Mouse (Mus musculus): ENCODE results near the gene Ppie. TPM values are rescaled to one million over a fixed set of nuclear protein-coding genes. Genes with fewer than 3 reads are reported as not detected.

Gene Ppie
- total RNA-seq, 2 experiments from 2014 or later, result 19.3 to 24.4 TPM

DNA sequence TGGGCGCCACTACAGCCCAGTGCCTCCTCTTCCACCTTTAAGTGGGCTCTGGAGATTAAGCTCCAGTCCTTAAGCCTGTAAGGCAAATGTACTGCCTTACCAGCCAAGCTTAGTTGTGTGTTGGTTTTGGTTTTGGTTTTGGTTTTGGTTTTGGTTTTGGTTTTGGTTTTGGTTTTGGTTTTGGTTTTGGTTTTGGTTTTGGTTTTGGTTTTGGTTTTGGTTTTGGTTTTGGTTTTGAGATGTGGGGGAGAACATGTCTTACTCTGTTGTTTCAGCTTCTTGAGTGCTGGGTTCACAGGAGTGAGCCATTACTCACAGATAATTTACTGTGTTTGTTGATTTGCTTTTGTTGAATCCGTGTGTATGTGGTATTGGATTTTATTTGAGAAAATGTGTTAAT, 54.5 kb downstream of the Ppie start:
- Histone ChIP-seq H3K27ac (no peak overlapping the region), H3K4me3 (no peak overlapping the region)
- DNase-seq (ENCODE audit: extremely low spot score in 1 of 2, low spot score in 2 of 2), result no peak
- TF ChIP-seq CTCF (IDR thresholded peaks at IDR 0.05), result no peak
- intact Hi-C loops (cut with DNase I), result no loop called here

DNA sequence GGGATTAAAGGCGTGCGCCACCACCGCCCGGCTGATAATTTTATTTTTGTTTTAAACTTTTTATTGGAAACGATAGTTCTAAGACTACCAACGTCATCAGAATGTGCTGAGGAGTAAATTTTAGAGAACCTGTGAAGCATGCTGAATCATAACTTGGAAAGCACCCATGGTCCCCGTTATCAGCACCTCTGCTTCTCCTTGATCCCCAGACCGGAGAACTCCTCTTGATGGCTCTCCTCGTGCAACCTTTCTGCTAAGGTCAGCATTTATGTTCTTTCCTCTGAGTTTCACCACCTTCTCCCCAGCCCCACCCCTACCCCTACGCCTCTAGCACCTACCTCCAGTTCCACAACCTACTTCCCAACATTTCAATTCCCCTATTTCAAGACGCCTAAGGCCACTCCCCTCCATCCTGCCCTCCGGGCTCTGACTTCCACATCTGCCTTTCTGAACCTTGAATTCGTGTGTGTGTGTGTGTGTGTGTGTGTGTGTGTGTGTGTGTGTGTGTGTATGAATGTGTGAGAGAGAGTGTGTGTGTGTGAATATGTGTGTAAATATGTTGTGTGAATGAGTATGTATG, 56.3 kb downstream of the Ppie start:
- intact Hi-C loops (cut with DNase I), result loop anchor here (1.0 to 5.0 kb wide), 3 partner anchors 88 to 276 kb away; partner anchors contain the start of gene Mycl
- no peak for TF ChIP-seq CTCF (IDR thresholded peaks at IDR 0.05)
- Histone ChIP-seq H3K27ac (no peak overlapping the region), H3K4me3 (no peak overlapping the region)
- no peak for DNase-seq (ENCODE audit: extremely low spot score in 1 of 2, low spot score in 2 of 2)

DNA sequence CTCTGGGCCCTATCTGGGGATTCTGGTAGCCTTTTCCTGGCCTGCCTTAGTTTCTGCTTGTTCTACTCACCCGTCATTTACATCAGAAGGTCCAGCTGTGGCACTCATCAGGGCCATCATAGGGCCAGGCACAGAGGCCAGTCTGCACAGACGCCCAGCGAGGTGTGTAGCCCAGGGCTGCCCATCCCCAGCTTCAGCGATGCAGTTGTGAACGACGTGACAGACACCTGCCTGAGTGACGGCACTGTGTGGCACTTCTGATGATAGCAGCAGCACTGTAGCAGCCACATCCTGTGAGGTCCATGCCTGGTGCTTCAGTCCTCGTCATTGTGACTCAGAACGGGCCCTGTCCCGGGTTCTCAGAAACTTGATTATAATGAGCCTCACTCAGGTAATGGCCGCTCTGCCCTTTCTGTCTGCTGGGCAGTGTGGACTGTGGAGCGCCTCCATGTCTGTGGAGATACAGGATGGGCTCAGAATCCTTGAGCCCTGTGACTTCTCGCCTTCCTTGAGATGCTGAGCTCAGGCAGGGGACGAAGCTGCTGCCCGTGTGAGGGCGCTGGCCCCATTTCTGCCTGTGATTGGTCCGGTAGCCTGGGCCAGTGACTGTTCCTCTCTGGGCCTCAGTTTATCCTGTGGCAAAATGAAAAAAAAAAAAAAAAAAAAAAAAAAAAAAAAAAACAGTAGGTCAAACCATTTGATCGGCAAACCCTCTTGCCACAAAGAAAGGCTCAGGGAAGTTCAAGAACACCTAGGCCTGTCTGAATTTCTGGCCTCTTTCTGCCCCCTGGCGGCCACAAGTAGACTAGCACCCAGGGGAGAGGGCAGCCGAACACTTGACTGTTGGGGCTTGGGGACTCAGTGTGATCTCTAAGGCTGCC, 57.2 kb downstream of the Ppie start:
- peak; percentile 90 for TF ChIP-seq CTCF (IDR thresholded peaks at IDR 0.05)
- DNase-seq (ENCODE audit: extremely low spot score in 1 of 2, low spot score in 2 of 2), result peak; percentile 63 to 71
- no peak overlapping the region for H3K27ac ChIP-seq
- no peak overlapping the region for H3K4me3 ChIP-seq
- intact Hi-C loops (cut with DNase I), result loop anchor here (1.0 to 5.0 kb wide), 3 partner anchors 87 to 275 kb away; partner anchors contain the start of gene Mycl

DNA sequence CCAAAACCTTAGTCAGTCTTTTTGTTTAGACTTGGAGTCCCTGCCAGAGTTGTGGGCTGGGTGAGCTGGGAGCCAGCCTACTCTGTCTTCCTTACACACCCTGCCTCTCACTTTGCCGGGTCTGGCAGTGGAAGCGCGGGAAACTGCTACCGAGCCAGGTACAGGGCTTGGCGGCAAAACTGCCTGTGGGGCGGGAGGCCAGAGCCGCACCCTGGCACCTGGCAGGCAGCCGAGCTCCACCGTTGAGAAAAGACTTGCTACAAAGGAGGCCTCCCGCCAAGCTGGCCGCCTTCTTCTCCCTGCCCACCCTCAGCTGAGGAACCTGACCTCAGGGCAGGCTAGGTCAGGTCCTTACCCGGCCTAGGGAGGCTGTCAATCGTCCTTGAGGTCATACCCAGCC, 59.0 kb downstream of the Ppie start:
- intact Hi-C loops (cut with DNase I), result loop anchor here (5.0 kb wide), 1 partner anchor 273 kb away; no protein-coding TSS in a partner anchor
- TF ChIP-seq CTCF (IDR thresholded peaks at IDR 0.05), result no peak
- peak in 1 of 2 experiments; percentile 54 for DNase-seq (ENCODE audit: extremely low spot score in 1 of 2, low spot score in 2 of 2)
- H3K4me3 ChIP-seq, result no peak overlapping the region
- no peak overlapping the region for H3K27ac ChIP-seq

DNA sequence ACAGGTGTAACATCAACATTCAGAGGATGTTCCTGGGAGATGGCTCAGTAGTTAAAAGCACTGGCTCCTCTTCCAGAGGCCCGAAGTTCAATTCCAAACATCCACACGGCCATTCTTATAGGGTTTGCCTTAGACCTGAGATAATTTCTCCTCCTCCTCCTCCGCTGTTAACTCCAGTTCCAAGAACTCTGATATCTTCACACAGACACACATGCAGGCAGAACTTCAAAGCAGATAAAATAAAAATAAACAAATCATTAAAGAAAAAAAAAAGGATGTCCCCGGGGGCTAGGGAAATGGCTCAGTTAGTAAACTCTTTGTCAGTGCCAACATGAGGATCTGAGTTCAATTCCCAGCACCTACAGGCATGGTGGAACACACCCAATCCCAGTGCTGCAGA, 61.5 kb downstream of the Ppie start:
- Histone ChIP-seq H3K4me3 (no peak overlapping the region), H3K27ac (no peak overlapping the region)
- intact Hi-C loops (cut with DNase I), result no loop called here
- no peak for DNase-seq (ENCODE audit: extremely low spot score in 1 of 2, low spot score in 2 of 2)
- TF ChIP-seq CTCF (IDR thresholded peaks at IDR 0.05), result no peak

Other genes with a start within 250 kb of the Ppie start
- 10 to 100 TPM; 35.0 to 39.8 TPM for gene Mfsd2a, start 178.8 kb downstream of the Ppie start, total RNA-seq (2021)
- gene Mycl, start 144.3 kb downstream of the Ppie start, total RNA-seq (2021), result 10 to 100 TPM; 11.3 to 12.0 TPM
- gene Trit1, start 123.4 kb downstream of the Ppie start, total RNA-seq (2021), result 10 to 100 TPM; 17.9 to 21.8 TPM
- under 1 TPM in 1 of 2 experiments, not detected in 1; 0.26 TPM for gene Bmp8b, start 34.8 kb downstream of the Ppie start, total RNA-seq (2021)
- under 1 TPM; 0.25 to 0.30 TPM for gene Oxct2b, start 23.7 kb downstream of the Ppie start, total RNA-seq (2021)
- 100 to 1,000 TPM; 530 to 532 TPM for gene Hpcal4, start 43.3 kb upstream of the Ppie start, total RNA-seq (2021)
- 10 to 100 TPM in 1 of 2 experiments, 1 to 10 TPM in 1; 9.3 to 11.4 TPM for gene Nt5c1a, start 61.6 kb upstream of the Ppie start, total RNA-seq (2021)
- gene Heyl, start 93.6 kb upstream of the Ppie start, total RNA-seq (2021), result 1 to 10 TPM; 2.7 to 3.9 TPM
- gene Pabpc4, start 122.4 kb upstream of the Ppie start, total RNA-seq (2021), result 10 to 100 TPM; 44.9 to 45.4 TPM
- gene Oxct2a, start 183.7 kb upstream of the Ppie start, total RNA-seq (2021), result not detected
- under 1 TPM; 0.30 to 0.48 TPM for gene Bmp8a, start 203.3 kb upstream of the Ppie start, total RNA-seq (2021)

Measured in left cerebral cortex, adult 2 months (tissue).